In the genomic region with DNA sequence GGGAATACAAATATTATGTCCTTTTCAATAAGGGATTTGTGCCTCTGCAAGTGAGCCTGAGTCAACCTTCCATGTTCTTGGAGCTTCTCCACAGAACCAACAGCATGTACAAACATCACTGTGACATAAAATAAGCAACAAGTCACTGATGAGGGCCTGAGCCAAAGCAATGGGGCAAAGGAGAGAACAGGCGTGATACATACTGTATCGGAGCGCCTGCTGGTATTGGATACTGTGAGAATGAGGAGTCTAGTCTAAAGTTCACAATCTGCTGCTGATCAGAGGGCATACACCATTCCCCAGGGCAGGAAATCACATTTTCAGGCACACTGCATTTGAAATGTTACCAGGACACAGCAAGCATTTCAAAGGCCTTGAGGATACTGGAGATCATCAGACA, we compare ENCODE assay signal across 30 mouse cellular contexts.
"Had no signal": no experiment of that assay in that cellular context is flagged by ENCODE, and none has a peak within 500 bp of the region (broad histone marks: within the 10 kb centered on the region; RNA-seq: fewer than 3 reads in every experiment).

No protein-coding gene starts in this region.

- ATAC-seq: liver, embryonic 12.5 days; lung, postnatal 0 days; midbrain, embryonic 13.5 days; midbrain, embryonic 15.5 days; midbrain, embryonic 16.5 days had no signal

- H3K27me3 ChIP-seq: limb, embryonic 15.5 days; liver, embryonic 12.5 days; liver, embryonic 13.5 days; liver, embryonic 15.5 days; lung, embryonic 15.5 days; megakaryocyte, embryonic 14.5 days; midbrain, embryonic 12.5 days; midbrain, embryonic 13.5 days; midbrain, embryonic 15.5 days had no signal

- H3K4me1 ChIP-seq: lung, embryonic 15.5 days; midbrain, embryonic 10.5 days; midbrain, embryonic 12.5 days; midbrain, embryonic 15.5 days had no signal

- H3K27ac ChIP-seq: left cerebral cortex, adult 2 months; limb, embryonic 10.5 days; limb, embryonic 12.5 days; limb, embryonic 13.5 days; limb, embryonic 15.5 days; liver, embryonic 12.5 days; liver, embryonic 13.5 days; liver, embryonic 14.5 days; liver, embryonic 15.5 days; lung, embryonic 15.5 days; midbrain, embryonic 10.5 days; midbrain, embryonic 12.5 days; midbrain, embryonic 13.5 days; midbrain, embryonic 15.5 days had no signal

- H3K9me3 ChIP-seq: limb, embryonic 10.5 days; limb, embryonic 12.5 days; limb, embryonic 13.5 days; limb, embryonic 15.5 days; liver, embryonic 12.5 days; liver, embryonic 13.5 days; liver, embryonic 15.5 days; lung, embryonic 15.5 days; megakaryocyte, embryonic 14.5 days; midbrain, embryonic 10.5 days; midbrain, embryonic 12.5 days; midbrain, embryonic 13.5 days; midbrain, embryonic 15.5 days had no signal

- H3K9ac ChIP-seq: limb, embryonic 12.5 days; limb, embryonic 13.5 days; limb, embryonic 15.5 days; liver, embryonic 12.5 days; liver, embryonic 13.5 days; liver, embryonic 14.5 days; liver, embryonic 15.5 days; lung, embryonic 14.5 days; lung, embryonic 15.5 days; midbrain, embryonic 12.5 days; midbrain, embryonic 13.5 days; midbrain, embryonic 15.5 days had no signal

- H3K4me2 ChIP-seq: limb, embryonic 12.5 days; limb, embryonic 13.5 days; limb, embryonic 15.5 days; liver, embryonic 11.5 days; liver, embryonic 12.5 days; liver, embryonic 13.5 days; liver, embryonic 15.5 days; lung, embryonic 14.5 days; lung, embryonic 15.5 days; midbrain, embryonic 11.5 days; midbrain, embryonic 12.5 days; midbrain, embryonic 13.5 days; midbrain, embryonic 15.5 days had no signal

- H3K4me3 ChIP-seq: left cerebral cortex, adult 2 months; limb, embryonic 10.5 days; limb, embryonic 12.5 days; limb, embryonic 13.5 days; limb, embryonic 15.5 days; liver, embryonic 12.5 days; liver, embryonic 13.5 days; liver, embryonic 15.5 days; lung, embryonic 15.5 days; megakaryocyte, embryonic 14.5 days; midbrain, embryonic 10.5 days; midbrain, embryonic 12.5 days; midbrain, embryonic 13.5 days; midbrain, embryonic 15.5 days; myocyte had no signal

- DNase-seq: left cerebral cortex, postnatal 4 days; liver; liver, embryonic 13.5 days; lung, adult 18-20 months; lung, adult 2 months; lung, embryonic 14.5 days; lung, postnatal 10 days; lung, postnatal 14 days; lung, postnatal 36 days; lung, postnatal 4 days; midbrain, embryonic 14.5 days had no signal

- H3K36me3 ChIP-seq: limb, embryonic 10.5 days; limb, embryonic 12.5 days; limb, embryonic 13.5 days; limb, embryonic 15.5 days; liver, embryonic 15.5 days; lung, embryonic 15.5 days; midbrain, embryonic 10.5 days; midbrain, embryonic 12.5 days; midbrain, embryonic 13.5 days; midbrain, embryonic 15.5 days had no signal
